Mouse (Mus musculus) cortical plate, adult 2 months (tissue): ENCODE measurements around the gene Zyx.

ENCODE experiments used
- CTCF ChIP-seq: fragments of 200-500 bp; IDR thresholded peaks from 2 replicates; pipeline ENCODE4 v1.5.1; 2011; ENCODE audit warnings: mild to moderate bottlenecking, control low read depth, low read length; ENCODE audit not compliant: insufficient read depth; ENCODE audit errors: extremely low read depth
- POLR2A ChIP-seq: fragments of 200-500 bp; IDR thresholded peaks from 2 replicates; pipeline ENCODE4 v1.6.1; 2011; ENCODE audit warnings: mild to moderate bottlenecking, low read length, control low read depth; ENCODE audit not compliant: insufficient read depth; ENCODE audit errors: extremely low read depth

GRCm38 (mm10) chr6:42362497-42362896 is 13.1 kb downstream of the Zyx start:
- TF ChIP-seq POLR2A (no peak), CTCF (no peak)
